Mouse (Mus musculus): ENCODE measurements around the gene Maz. TPM values are rescaled to one million over a fixed set of nuclear protein-coding genes. Genes with fewer than 3 reads are reported as not detected.

Maz gene
- total RNA-seq, 2 experiments from 2014 or later = 322 to 334 TPM

Small RNA genes lying within 50 kb of the gene (microRNA-seq; reads per million reads assigned to microRNA genes)
- not detected for gene Gm44343

Other genes starting within 250 kb of the Maz start
- under 1 TPM; 0.40 to 0.58 TPM for gene Tbx6, start 245.6 kb downstream of the Maz start, total RNA-seq (2021)
- gene Ppp4c, start 234.5 kb downstream of the Maz start, total RNA-seq (2021) = 10 to 100 TPM; 71.1 to 79.7 TPM
- 100 to 1,000 TPM; 165 to 167 TPM for gene Fam57b, start 229.4 kb downstream of the Maz start, total RNA-seq (2021)
- gene 4930451I11Rik, start 195.4 kb downstream of the Maz start, total RNA-seq (2021) = not detected
- 10 to 100 TPM; 74.3 to 84.4 TPM for gene Doc2a, start 179.6 kb downstream of the Maz start, total RNA-seq (2021)
- 10 to 100 TPM; 31.5 to 41.2 TPM for gene Hirip3, start 165.1 kb downstream of the Maz start, total RNA-seq (2021)
- gene Ino80e, start 164.7 kb downstream of the Maz start, total RNA-seq (2021) = 10 to 100 TPM; 61.7 to 65.2 TPM
- gene Taok2, start 142.3 kb downstream of the Maz start, total RNA-seq (2021) = 100 to 1,000 TPM; 158 to 165 TPM
- gene Tmem219, start 104.1 kb downstream of the Maz start, total RNA-seq (2021) = 10 to 100 TPM; 19.4 to 20.8 TPM
- gene Kctd13, start 98.2 kb downstream of the Maz start, total RNA-seq (2021) = 100 to 1,000 TPM; 151 to 167 TPM
- 10 to 100 TPM; 26.5 to 31.9 TPM for gene Asphd1, start 77.5 kb downstream of the Maz start, total RNA-seq (2021)
- gene Sez6l2, start 76.5 kb downstream of the Maz start, total RNA-seq (2021) = 100 to 1,000 TPM; 214 to 235 TPM
- gene Cdipt, start 51.1 kb downstream of the Maz start, total RNA-seq (2021) = 100 to 1,000 TPM in 1 of 2 experiments, 10 to 100 TPM in 1; 92.7 to 104 TPM
- not detected for gene Cdiptos, start 50.9 kb downstream of the Maz start, total RNA-seq (2021)
- gene Mvp, start 12.4 kb downstream of the Maz start, total RNA-seq (2021) = 1 to 10 TPM; 5.4 to 6.0 TPM
- gene Pagr1b, start 10.6 kb downstream of the Maz start, total RNA-seq (2021) = 1 to 10 TPM in 1 of 2 experiments, not detected in 1; 1.6 TPM
- gene Pagr1a, start 9.7 kb downstream of the Maz start, total RNA-seq (2021) = 10 to 100 TPM; 10.2 to 15.4 TPM
- 10 to 100 TPM; 36.7 to 48.6 TPM for gene Gm42742, start 5.9 kb downstream of the Maz start, total RNA-seq (2021)
- gene Prrt2, start 5.8 kb downstream of the Maz start, total RNA-seq (2021) = 100 to 1,000 TPM; 132 to 136 TPM
- 10 to 100 TPM; 10.4 to 12.5 TPM for gene Kif22, start 15.4 kb upstream of the Maz start, total RNA-seq (2021)
- not detected for gene Zg16, start 60.3 kb upstream of the Maz start, total RNA-seq (2021)
- under 1 TPM; 0.77 to 0.90 TPM for gene AI467606, start 64.3 kb upstream of the Maz start, total RNA-seq (2021)
- gene Qprt, start 95.2 kb upstream of the Maz start, total RNA-seq (2021) = under 1 TPM in 1 of 2 experiments, not detected in 1; 0.18 TPM
- gene Spn, start 110.8 kb upstream of the Maz start, total RNA-seq (2021) = under 1 TPM; 0.22 to 0.74 TPM
- gene Cd2bp2, start 169.0 kb upstream of the Maz start, total RNA-seq (2021) = 10 to 100 TPM; 65.8 to 78.8 TPM
- 10 to 100 TPM; 73.8 to 78.8 TPM for gene Tbc1d10b, start 181.4 kb upstream of the Maz start, total RNA-seq (2021)
- gene Mylpf, start 181.9 kb upstream of the Maz start, total RNA-seq (2021) = 1 to 10 TPM in 1 of 2 experiments, not detected in 1; 1.2 TPM
- 10 to 100 TPM; 28.4 to 28.8 TPM for gene Zfp553, start 206.0 kb upstream of the Maz start, total RNA-seq (2021)
- 1 to 10 TPM; 7.9 to 8.8 TPM for gene Sept1, start 206.1 kb upstream of the Maz start, total RNA-seq (2021)
- gene Zfp771, start 217.2 kb upstream of the Maz start, total RNA-seq (2021) = 10 to 100 TPM; 54.9 to 64.5 TPM
- gene Dctpp1, start 233.7 kb upstream of the Maz start, total RNA-seq (2021) = 10 to 100 TPM; 49.8 to 63.1 TPM
- gene Sephs2, start 247.0 kb upstream of the Maz start, total RNA-seq (2021) = 10 to 100 TPM; 42.6 to 42.9 TPM